Mouse (Mus musculus): ENCODE results near the gene Rc3h1. TPM values are rescaled to one million over a fixed set of nuclear protein-coding genes. Genes with fewer than 3 reads are reported as not detected.

Gene Rc3h1
- polyA plus RNA-seq, 1 experiment from 2014 or later, result 5.9 TPM

DNA sequence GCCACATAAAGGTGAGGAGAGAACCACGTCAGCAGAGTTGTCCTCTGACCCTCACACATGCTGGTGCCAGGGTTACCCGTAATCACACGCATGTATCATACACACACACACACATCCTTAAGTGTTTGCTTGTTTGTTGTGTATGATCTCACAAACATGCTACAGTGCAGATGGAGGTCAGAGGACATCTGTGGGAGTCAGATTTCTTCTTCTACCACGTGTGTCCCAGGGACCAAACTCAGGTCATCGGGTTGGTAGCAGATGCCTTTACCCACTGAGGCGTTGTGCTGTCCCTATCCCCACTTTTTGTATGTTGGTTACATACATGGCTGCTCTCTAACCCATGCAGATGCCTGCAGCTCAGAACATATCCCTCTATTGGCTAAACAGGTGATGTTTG, 79.3 kb downstream of the Rc3h1 start:
- Histone ChIP-seq H3K4me3 (replicated peaks; ENCODE audit: low read depth, low read length) (no peak overlapping the region), H3K27me3 (ENCODE audit: insufficient read depth, low read length) (no peaks in the 10 kb centered on the region), H3K9ac (ENCODE audit: low read depth, low read length) (no peak overlapping the region), H3K27ac (no peak overlapping the region), H3K9me3 (replicated peaks; ENCODE audit: low read length) (no peaks in the 10 kb centered on the region), H3K36me3 (ENCODE audit: insufficient read depth, low read length) (no peaks in the 10 kb centered on the region), H3K4me1 (replicated peaks; ENCODE audit: insufficient read depth, low read length) (no peaks in the 10 kb centered on the region), H3K4me2 (ENCODE audit: low read length) (no peak overlapping the region)
- TF ChIP-seq CTCF (IDR thresholded peaks at IDR 0.05; ENCODE audit: low read depth), result no peak
- ATAC-seq (replicated peaks; ENCODE audit: low FRiP score, low read depth), result no peak
- WGBS, result 74% methylated on average over 6 of the region's 6 CpGs
- DNase-seq (ENCODE audit: low spot score), result no peak

DNA sequence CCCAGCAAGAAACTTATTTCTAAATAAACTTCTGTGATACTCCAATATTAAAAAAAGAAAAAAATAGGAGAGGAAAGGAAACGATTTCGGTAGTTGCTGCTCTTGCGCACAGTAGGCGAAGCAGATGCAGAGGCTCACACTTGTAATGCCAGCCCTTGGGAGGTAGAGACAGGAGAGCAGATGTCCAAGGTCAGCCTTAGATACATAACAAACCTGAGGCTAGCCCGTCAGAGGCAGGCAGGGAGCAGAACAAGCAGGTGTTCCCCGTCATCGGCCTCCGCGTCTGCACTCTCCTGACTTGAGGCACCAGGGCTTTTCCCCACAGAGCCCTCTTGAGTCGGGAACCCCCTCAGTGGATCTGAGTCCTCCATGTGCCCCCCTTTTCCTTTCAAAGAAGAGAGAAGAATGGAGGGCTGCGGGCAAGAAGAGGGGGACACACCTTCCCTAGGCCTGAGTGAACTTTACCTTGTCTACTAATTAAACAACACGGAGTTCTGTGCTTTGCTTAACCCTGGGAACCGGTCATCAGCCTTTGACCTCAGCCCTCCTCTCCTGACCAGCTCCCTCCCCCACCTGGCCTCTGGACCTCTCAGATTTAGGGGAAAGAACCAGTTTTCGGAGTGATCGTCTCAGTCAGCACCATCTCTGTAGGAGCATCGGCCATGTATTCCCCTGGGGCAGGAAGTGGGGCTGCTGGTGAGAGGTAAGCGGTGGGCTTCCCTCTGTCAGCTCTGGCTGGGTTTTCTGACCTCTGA, 80.8 kb downstream of the Rc3h1 start:
- Histone ChIP-seq H3K36me3 (ENCODE audit: insufficient read depth, low read length) (no peaks in the 10 kb centered on the region), H3K4me3 (replicated peaks; ENCODE audit: low read depth, low read length) (no peak overlapping the region), H3K27ac (no peak overlapping the region), H3K4me1 (replicated peaks; ENCODE audit: insufficient read depth, low read length) (no peaks in the 10 kb centered on the region), H3K27me3 (ENCODE audit: insufficient read depth, low read length) (no peaks in the 10 kb centered on the region), H3K4me2 (ENCODE audit: low read length) (no peak overlapping the region), H3K9ac (ENCODE audit: low read depth, low read length) (no peak overlapping the region), H3K9me3 (replicated peaks; ENCODE audit: low read length) (no peaks in the 10 kb centered on the region)
- ATAC-seq (replicated peaks; ENCODE audit: low FRiP score, low read depth) (no peak), DNase-seq (ENCODE audit: low spot score) (no peak)
- TF ChIP-seq CTCF (IDR thresholded peaks at IDR 0.05; ENCODE audit: low read depth), result no peak
- 79% methylated on average over 17 of the region's 17 CpGs for WGBS

DNA sequence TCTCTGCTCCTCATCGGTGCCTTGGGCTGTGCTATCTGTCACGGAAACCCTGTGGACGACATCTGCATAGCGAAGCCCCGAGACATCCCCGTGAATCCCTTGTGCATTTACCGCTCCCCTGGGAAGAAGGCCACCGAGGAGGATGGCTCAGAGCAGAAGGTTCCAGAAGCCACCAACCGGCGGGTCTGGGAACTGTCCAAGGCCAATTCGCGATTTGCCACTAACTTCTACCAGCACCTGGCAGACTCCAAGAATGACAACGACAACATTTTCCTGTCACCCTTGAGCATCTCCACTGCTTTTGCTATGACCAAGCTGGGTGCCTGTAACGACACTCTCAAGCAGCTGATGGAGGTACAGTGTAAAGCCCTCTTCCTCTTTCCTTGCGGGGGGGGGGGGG, 83.2 kb downstream of the Rc3h1 start:
- Histone ChIP-seq H3K36me3 (ENCODE audit: insufficient read depth, low read length) (no peaks in the 10 kb centered on the region), H3K4me1 (replicated peaks; ENCODE audit: insufficient read depth, low read length) (no peaks in the 10 kb centered on the region), H3K27me3 (ENCODE audit: insufficient read depth, low read length) (no peaks in the 10 kb centered on the region), H3K27ac (no peak overlapping the region), H3K9me3 (replicated peaks; ENCODE audit: low read length) (no peaks in the 10 kb centered on the region), H3K9ac (ENCODE audit: low read depth, low read length) (no peak overlapping the region), H3K4me3 (replicated peaks; ENCODE audit: low read depth, low read length) (no peak overlapping the region), H3K4me2 (ENCODE audit: low read length) (no peak overlapping the region)
- no peak for DNase-seq (ENCODE audit: low spot score)
- WGBS, result 86% methylated on average over 14 of the region's 15 CpGs
- ATAC-seq (replicated peaks; ENCODE audit: low FRiP score, low read depth), result no peak
- TF ChIP-seq CTCF (IDR thresholded peaks at IDR 0.05; ENCODE audit: low read depth), result no peak

DNA sequence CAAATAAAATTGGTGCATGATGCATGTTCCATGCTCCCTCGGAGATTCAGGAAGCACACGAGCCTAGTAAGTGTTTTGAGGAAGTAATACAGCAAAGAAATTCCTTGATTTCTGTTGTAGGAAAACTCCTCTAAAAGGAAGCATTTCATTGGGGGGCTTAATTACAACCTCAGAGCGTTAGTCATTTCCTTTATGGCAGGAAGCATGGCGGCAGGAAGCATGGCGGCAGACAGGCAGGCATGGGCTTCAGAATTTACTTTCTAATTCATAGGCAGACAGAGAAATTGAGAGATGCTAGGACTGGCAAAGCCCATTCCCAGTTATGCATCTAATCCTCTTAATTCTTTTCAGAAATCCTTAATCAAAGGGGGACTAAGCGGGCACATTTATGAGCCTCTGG, 87.6 kb downstream of the Rc3h1 start:
- Histone ChIP-seq H3K4me1 (replicated peaks; ENCODE audit: insufficient read depth, low read length) (no peaks in the 10 kb centered on the region), H3K4me3 (replicated peaks; ENCODE audit: low read depth, low read length) (no peak overlapping the region), H3K27me3 (ENCODE audit: insufficient read depth, low read length) (no peaks in the 10 kb centered on the region), H3K9ac (ENCODE audit: low read depth, low read length) (no peak overlapping the region), H3K36me3 (ENCODE audit: insufficient read depth, low read length) (no peaks in the 10 kb centered on the region), H3K4me2 (ENCODE audit: low read length) (no peak overlapping the region), H3K27ac (no peak overlapping the region), H3K9me3 (replicated peaks; ENCODE audit: low read length) (no peaks in the 10 kb centered on the region)
- DNase-seq (ENCODE audit: low spot score), result no peak
- 74% methylated on average over 6 of the region's 6 CpGs for WGBS
- TF ChIP-seq CTCF (IDR thresholded peaks at IDR 0.05; ENCODE audit: low read depth), result no peak
- no peak for ATAC-seq (replicated peaks; ENCODE audit: low FRiP score, low read depth)

DNA sequence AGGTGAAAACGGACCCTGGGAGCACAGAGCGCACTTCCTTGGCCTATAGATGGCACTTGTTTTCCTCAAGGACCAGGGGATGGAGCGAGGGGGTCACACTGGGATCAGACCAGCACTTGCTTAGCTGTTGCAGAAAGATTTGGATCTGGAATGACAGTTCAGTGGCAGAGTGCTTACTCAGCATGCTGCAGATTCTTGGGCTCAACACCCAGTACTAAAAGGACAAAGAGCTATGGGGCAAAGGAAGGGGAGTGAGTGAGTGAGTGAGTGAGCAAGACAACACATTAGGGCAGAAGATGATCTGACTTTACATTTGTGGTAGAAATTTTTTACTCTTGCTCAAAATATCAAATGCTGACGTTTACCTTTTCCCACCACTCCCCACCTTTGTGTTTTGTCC, 98.7 kb downstream of the Rc3h1 start:
- DNase-seq (ENCODE audit: low spot score), result no peak
- H3K4me1 ChIP-seq (replicated peaks; ENCODE audit: insufficient read depth, low read length), result no peaks in the 10 kb centered on the region
- H3K9me3 ChIP-seq (replicated peaks; ENCODE audit: low read length), result no peaks in the 10 kb centered on the region
- H3K27ac ChIP-seq, result no peak overlapping the region
- 67% methylated on average over 4 of the region's 4 CpGs for WGBS
- TF ChIP-seq CTCF (IDR thresholded peaks at IDR 0.05; ENCODE audit: low read depth), result no peak
- H3K36me3 ChIP-seq (ENCODE audit: insufficient read depth, low read length), result no peaks in the 10 kb centered on the region
- no peak for ATAC-seq (replicated peaks; ENCODE audit: low FRiP score, low read depth)
- no peak overlapping the region for H3K4me2 ChIP-seq (ENCODE audit: low read length)
- no peak overlapping the region for H3K9ac ChIP-seq (ENCODE audit: low read depth, low read length)
- H3K27me3 ChIP-seq (ENCODE audit: insufficient read depth, low read length), result no peaks in the 10 kb centered on the region
- H3K4me3 ChIP-seq (replicated peaks; ENCODE audit: low read depth, low read length), result no peak overlapping the region

DNA sequence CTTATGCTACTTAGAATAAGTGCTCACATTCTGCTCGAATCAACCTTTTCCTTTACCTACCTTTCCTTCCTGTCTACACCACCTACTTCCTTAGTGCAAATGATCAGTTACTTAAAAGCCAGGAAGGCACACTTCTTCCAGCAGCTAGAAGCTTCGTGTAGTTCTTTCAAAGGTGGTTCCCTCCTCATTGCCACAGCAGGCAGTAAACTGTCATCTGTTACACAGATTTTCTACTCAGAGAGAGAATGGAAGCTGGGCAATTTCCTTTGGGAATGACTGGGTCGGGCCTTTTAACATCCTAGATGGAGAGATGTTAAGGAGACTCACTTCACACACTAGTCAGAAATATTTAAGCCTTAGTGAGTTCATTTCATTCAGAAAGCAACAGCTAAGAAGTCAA, 99.3 kb downstream of the Rc3h1 start:
- no peak overlapping the region for H3K27ac ChIP-seq
- no peak for DNase-seq (ENCODE audit: low spot score)
- no peak overlapping the region for H3K4me2 ChIP-seq (ENCODE audit: low read length)
- no peaks in the 10 kb centered on the region for H3K4me1 ChIP-seq (replicated peaks; ENCODE audit: insufficient read depth, low read length)
- TF ChIP-seq CTCF (IDR thresholded peaks at IDR 0.05; ENCODE audit: low read depth), result no peak
- 46% methylated on average over 3 of the region's 3 CpGs for WGBS
- H3K9ac ChIP-seq (ENCODE audit: low read depth, low read length), result no peak overlapping the region
- H3K36me3 ChIP-seq (ENCODE audit: insufficient read depth, low read length), result no peaks in the 10 kb centered on the region
- no peak for ATAC-seq (replicated peaks; ENCODE audit: low FRiP score, low read depth)
- H3K27me3 ChIP-seq (ENCODE audit: insufficient read depth, low read length), result no peaks in the 10 kb centered on the region
- no peaks in the 10 kb centered on the region for H3K9me3 ChIP-seq (replicated peaks; ENCODE audit: low read length)
- no peak overlapping the region for H3K4me3 ChIP-seq (replicated peaks; ENCODE audit: low read depth, low read length)

DNA sequence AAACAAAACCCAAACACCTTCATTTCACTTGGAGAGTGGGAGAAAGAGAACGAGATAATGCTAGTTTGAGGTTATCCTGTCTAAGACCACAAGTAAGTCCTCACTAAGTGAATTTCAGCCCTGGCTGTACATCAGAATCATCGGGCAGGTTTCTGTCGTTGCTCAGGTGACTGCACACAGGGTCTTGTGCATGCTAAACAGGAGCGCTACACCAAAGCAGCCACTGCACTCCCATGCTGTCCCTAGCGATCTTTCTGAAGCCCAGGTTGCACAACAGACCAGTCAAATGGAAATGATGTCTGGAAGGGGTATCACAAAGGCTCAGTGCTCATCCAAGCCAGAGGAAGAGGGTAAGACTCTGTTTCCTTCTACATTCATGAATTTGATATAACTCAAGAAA, 100.3 kb downstream of the Rc3h1 start:
- Histone ChIP-seq H3K36me3 (ENCODE audit: insufficient read depth, low read length) (no peaks in the 10 kb centered on the region), H3K27me3 (ENCODE audit: insufficient read depth, low read length) (no peaks in the 10 kb centered on the region), H3K4me2 (ENCODE audit: low read length) (no peak overlapping the region), H3K9me3 (replicated peaks; ENCODE audit: low read length) (no peaks in the 10 kb centered on the region), H3K27ac (no peak overlapping the region), H3K4me3 (replicated peaks; ENCODE audit: low read depth, low read length) (no peak overlapping the region), H3K4me1 (replicated peaks; ENCODE audit: insufficient read depth, low read length) (no peaks in the 10 kb centered on the region), H3K9ac (ENCODE audit: low read depth, low read length) (no peak overlapping the region)
- DNase-seq (ENCODE audit: low spot score) (no peak), ATAC-seq (replicated peaks; ENCODE audit: low FRiP score, low read depth) (no peak)
- WGBS, result 69% methylated on average over 5 of the region's 5 CpGs
- TF ChIP-seq CTCF (IDR thresholded peaks at IDR 0.05; ENCODE audit: low read depth), result no peak
